Mouse (Mus musculus) intestine, postnatal 0 days (tissue): ENCODE measurements around the gene Mpdu1. TPM values are rescaled to one million over a fixed set of nuclear protein-coding genes. Genes with fewer than 3 reads are reported as not detected.

Source experiments
- ATAC-seq: fragments of 200-750 bp; cut with Nextera tagmentation; 2 replicates; pipeline ENCODE4 v1.8.0; 2017; ENCODE audit warnings: mild to moderate bottlenecking, moderate TSS enrichment, moderate library complexity
- H3K27ac ChIP-seq: fragments of 300-500 bp; sonication (generic); 2 replicates; pipeline ENCODE4 v1.5.1; 2014; ENCODE audit warnings: mild to moderate bottlenecking, low read depth, low read length, moderate library complexity
- H3K27me3 ChIP-seq: fragments of 300-500 bp; sonication (generic); replicated peaks from 2 replicates; pipeline ENCODE4 v1.6.1; 2014; ENCODE audit warnings: low read length, mixed read lengths; ENCODE audit not compliant: control insufficient read depth, insufficient read depth
- H3K36me3 ChIP-seq: fragments of 300-500 bp; sonication (generic); 2 replicates; pipeline ENCODE4 v1.6.1; 2014; ENCODE audit warnings: mild to moderate bottlenecking, moderate library complexity; ENCODE audit not compliant: control insufficient read depth, insufficient read depth
- H3K4me1 ChIP-seq: fragments of 300-500 bp; sonication (generic); replicated peaks from 2 replicates; pipeline ENCODE4 v1.6.1; 2014; ENCODE audit warnings: antibody characterized with exemption, low read length, mixed read lengths; ENCODE audit not compliant: control insufficient read depth, insufficient read depth
- H3K4me2 ChIP-seq: fragments of 300-500 bp; sonication (generic); replicated peaks from 2 replicates; pipeline ENCODE4 v1.6.1; 2014; ENCODE audit warnings: low read depth, mild to moderate bottlenecking, moderate library complexity
- H3K4me3 ChIP-seq: fragments of 300-500 bp; sonication (generic); 2 replicates; pipeline ENCODE4 v1.5.1; 2014; ENCODE audit warnings: low read depth, low read length
- H3K9ac ChIP-seq: fragments of 300-500 bp; sonication (generic); 2 replicates; pipeline ENCODE4 v1.6.1; 2014; ENCODE audit warnings: mild to moderate bottlenecking, low read depth, low read length
- H3K9me3 ChIP-seq: fragments of 300-500 bp; sonication (generic); 2 replicates; pipeline ENCODE4 v1.6.1; 2016; ENCODE audit warnings: mixed run types; ENCODE audit not compliant: control insufficient read depth
- CTCF ChIP-seq: sonication (generic); IDR thresholded peaks from 2 replicates; pipeline ENCODE4 v1.5.1; 2016; ENCODE audit warnings: low read depth, mild to moderate bottlenecking, control low read depth, antibody characterized with exemption, moderate library complexity
- WGBS: fragments of 180-500 bp; shearing (Covaris S2); extraction: QIAGEN DNeasy Blood & Tissue Kit; methylation state at CpG from one replicate; pipeline ENCODE4 v1.1.7; 2014; 5-methylcytosine and 5-hydroxymethylcytosine counted together
- polyA plus RNA-seq: library from polyadenylated mRNA; unstranded; fragments of >200 nt; fragmentation: Nextera tagmentation; extraction: Ambion mirVana; gene quantifications from 2 replicates; pipeline ENCODE4 v1.2.1, GENCODE M21; 2015

Gene Mpdu1
- 95.7 and 96.6 TPM in 2 replicates for polyA plus RNA-seq

DNA sequence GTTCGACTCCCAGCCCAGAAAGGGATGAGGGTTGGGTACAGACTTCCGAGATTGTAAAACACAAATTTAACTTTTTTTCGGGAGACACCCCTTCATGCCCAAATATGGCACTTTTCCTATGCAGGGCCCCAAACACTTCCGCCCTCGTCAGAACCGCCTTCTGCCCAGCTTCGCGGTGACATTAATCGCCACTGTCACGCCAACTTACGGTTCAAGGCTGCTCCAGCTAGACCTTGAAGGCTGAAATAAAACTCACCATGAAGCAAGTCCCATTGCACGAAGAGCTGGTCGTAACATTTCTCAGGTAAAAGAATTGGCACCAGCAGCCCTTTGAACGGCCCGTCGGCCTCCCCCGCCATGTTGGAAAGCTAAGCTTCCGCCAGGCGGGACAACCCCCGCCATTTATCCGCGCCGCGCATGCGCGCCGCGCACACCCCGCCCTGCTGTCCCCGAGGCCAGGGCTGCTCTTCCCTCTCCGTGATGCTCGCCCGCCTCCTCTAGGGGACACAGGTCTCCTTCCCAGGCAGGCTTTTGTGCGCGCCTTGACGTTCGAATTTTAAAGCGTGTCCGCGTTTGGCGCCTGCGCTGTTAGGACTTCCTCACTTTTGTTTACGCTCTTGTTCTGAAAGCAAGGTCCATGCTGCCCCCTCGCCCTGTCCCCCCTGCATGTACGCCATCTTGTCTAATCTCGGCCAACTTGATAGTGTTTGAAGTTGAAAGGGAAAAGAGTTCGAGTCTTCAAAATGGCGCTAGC, at the start of gene Mpdu1:
Mpdu1 (minus strand) TSS at position 430 of the 754 bp plus-strand sequence.
- Histone ChIP-seq H3K9ac (peak within 1 kb of the TSS; percentile 63), H3K27ac (peak within 1 kb of the TSS; percentile 93), H3K4me2 (peak within 1 kb of the TSS; percentile 64), H3K36me3 (peaks cover 52% of the 10 kb centered on the region), H3K4me3 (peak within 1 kb of the TSS; percentile 50), H3K27me3 (no peaks in the 10 kb centered on the region), H3K9me3 (no peaks in the 10 kb centered on the region), H3K4me1 (0 out of 2 replicates have a peak, but pooled peaks cover 8% of the 10 kb centered on the region)
- ATAC-seq = peak; percentile 93
- WGBS = under 1% methylated on average over 48 of the region's 48 CpGs
- peak; percentile 72 for TF ChIP-seq CTCF

DNA sequence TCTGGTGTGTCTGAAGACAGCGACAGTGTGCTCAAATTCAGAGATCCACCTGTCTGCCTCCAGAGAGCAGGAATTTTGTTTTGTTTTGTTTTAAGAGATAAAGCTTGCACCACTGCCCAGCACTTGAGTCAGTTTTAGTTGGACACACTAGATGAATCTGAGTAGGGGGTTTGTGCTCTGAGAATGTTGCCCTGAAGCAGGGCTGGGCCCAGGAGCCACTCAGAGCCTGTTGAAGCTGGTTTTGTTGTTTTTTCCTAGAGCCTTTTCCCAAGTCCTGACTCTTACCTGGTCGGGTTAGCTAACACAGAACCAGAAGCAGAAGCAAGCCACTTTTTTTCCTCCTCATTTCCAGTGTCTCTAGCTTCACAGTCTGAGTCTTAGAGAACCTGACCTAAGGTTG, 48.6 kb upstream of the Mpdu1 start:
- no peak overlapping the region for H3K4me3 ChIP-seq
- H3K4me2 ChIP-seq = no peak overlapping the region
- no peaks in the 10 kb centered on the region for H3K27me3 ChIP-seq
- 69% methylated on average over 2 of the region's 2 CpGs for WGBS
- no peak overlapping the region for H3K9ac ChIP-seq
- H3K4me1 ChIP-seq = no peaks in the 10 kb centered on the region
- ATAC-seq = no peak
- H3K27ac ChIP-seq = no peak overlapping the region
- H3K36me3 ChIP-seq = no peaks in the 10 kb centered on the region
- H3K9me3 ChIP-seq = no peaks in the 10 kb centered on the region
- no peak for TF ChIP-seq CTCF

- Histone ChIP-seq H3K27me3 (no peaks in the 10 kb centered on the region), H3K4me2 (no peak overlapping the region), H3K9ac (no peak overlapping the region), H3K27ac (no peak overlapping the region), H3K4me3 (no peak overlapping the region), H3K36me3 (no peaks in the 10 kb centered on the region), H3K9me3 (no peaks in the 10 kb centered on the region), H3K4me1 (no peaks in the 10 kb centered on the region)
- WGBS = 76% methylated on average over 3 of the region's 3 CpGs
- no peak for TF ChIP-seq CTCF
- no peak for ATAC-seq
Measured at GRCm38 (mm10) chr11:69710470-69710869, 48.0 kb upstream of the Mpdu1 start.

DNA sequence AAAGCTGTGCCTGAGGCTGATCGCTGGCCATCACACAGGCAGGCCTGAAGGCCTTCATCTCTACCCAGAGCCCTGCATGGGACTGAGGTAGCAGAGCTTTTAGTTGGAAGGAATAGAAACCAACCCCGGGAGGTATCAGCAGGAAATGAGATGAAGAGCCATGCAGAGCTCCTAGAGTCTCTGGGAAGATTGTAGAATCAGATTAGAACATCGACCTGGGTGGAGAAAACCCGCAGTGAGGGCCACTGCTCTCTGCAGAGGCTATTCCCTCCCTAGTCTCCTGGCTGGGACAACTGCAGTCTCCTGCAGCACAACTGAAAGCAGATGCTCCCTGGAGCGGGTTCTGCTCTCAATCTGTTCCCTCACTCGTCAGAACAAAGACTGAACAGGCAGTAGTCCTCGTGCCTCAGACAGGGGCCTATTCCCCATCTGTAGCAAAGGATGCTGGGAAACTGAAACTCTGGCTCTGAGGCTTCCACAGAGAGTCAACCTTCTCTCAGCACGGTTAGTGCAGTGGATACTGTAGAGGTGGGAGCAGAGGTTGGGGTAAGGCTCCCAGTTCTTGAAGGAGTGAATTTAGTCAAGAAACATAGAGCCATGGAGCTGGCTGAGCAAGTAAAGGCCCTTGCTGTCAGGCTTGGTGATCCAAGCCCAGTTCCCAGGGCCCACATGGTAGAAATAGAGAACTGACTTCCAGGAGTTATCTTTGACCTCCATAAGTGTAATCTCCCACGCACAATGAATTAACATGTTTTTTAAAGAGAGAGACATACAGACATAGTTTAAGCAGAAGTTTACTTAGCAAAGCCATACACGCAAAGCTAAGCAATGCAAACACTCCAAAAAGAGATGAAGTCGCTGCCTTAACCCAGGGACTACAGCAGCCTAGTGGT, 47.4 kb upstream of the Mpdu1 start:
- no peak overlapping the region for H3K27ac ChIP-seq
- no peak overlapping the region for H3K9ac ChIP-seq
- 54% methylated on average over 11 of the region's 11 CpGs for WGBS
- no peaks in the 10 kb centered on the region for H3K27me3 ChIP-seq
- no peak overlapping the region for H3K4me2 ChIP-seq
- no peaks in the 10 kb centered on the region for H3K36me3 ChIP-seq
- H3K9me3 ChIP-seq = no peaks in the 10 kb centered on the region
- H3K4me1 ChIP-seq = no peaks in the 10 kb centered on the region
- ATAC-seq = no peak
- no peak overlapping the region for H3K4me3 ChIP-seq
- TF ChIP-seq CTCF = no peak

DNA sequence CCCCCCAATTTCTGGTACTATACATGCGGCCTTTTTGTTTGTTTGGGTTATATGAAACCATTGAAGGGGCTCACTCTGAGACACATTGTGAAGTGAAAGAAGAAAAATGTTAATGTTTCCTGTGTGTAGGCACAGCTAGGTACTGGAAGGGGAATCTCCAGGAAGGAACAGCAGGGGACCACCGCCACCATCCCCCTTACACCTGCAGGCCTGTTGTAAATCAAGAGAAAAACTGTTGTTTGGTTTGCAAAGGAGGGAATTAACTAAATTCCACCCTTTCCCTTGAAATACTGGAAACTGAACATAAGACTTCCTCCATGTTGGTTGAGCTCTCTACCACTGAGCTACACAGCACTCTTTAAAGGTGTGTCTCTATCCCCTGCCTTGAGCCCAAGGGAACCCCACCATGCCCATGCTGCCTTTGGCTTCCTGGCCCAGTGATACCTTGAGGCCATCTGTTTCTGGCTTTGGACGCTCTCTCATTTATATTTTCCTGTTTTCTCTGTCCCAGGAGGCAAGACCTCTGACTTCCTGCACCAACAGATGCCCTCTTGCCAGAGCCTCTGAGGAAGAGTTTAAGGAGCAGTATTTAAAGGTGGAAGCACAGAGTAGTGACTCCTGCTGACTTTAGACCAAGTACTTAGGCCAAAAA, 46.3 kb upstream of the Mpdu1 start:
- no peaks in the 10 kb centered on the region for H3K4me1 ChIP-seq
- no peak overlapping the region for H3K4me3 ChIP-seq
- no peak overlapping the region for H3K4me2 ChIP-seq
- no peaks in the 10 kb centered on the region for H3K27me3 ChIP-seq
- no peak overlapping the region for H3K27ac ChIP-seq
- ATAC-seq = no peak
- no peak for TF ChIP-seq CTCF
- 84% methylated on average over 3 of the region's 3 CpGs for WGBS
- H3K9ac ChIP-seq = no peak overlapping the region
- H3K36me3 ChIP-seq = no peaks in the 10 kb centered on the region
- H3K9me3 ChIP-seq = no peaks in the 10 kb centered on the region

DNA sequence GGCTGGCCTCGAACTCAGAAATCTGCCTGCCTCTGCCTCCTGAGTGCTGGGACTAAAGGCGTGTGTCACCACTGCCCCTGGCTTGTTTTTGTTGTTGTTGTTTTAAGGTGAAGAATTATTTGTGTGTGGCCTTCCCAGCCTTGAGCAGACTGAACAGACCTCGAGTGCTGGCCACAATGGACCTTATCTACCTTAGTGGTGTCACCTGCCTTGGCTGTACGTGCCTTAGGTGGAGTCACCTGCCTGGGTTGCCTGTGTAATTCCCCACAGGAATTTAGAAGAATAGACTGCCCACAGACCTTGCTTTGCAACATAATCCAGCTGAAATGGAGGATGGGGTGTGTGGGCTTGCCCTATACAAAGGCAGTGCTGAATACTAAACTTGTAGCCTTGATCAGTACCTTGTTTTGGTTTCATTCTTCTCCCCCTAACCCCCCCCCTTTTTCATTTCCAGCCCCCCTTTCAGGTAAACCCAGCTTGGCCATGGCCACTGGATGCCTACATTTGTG, 45.5 kb upstream of the Mpdu1 start:
- Histone ChIP-seq H3K27me3 (no peaks in the 10 kb centered on the region), H3K4me1 (no peaks in the 10 kb centered on the region), H3K9me3 (no peaks in the 10 kb centered on the region), H3K4me2 (no peak overlapping the region), H3K36me3 (no peaks in the 10 kb centered on the region), H3K9ac (no peak overlapping the region), H3K4me3 (no peak overlapping the region), H3K27ac (no peak overlapping the region)
- 76% methylated on average over 4 of the region's 4 CpGs for WGBS
- no peak for ATAC-seq
- TF ChIP-seq CTCF = no peak
